Mouse (Mus musculus): ENCODE data around the gene Gabpb2.
"Not testable (repeated sequence)": the region's sequence is repeated elsewhere in the genome, so short reads cannot be mapped to it uniquely, and the experiment has no call there.

Gabpb2 gene

DNA sequence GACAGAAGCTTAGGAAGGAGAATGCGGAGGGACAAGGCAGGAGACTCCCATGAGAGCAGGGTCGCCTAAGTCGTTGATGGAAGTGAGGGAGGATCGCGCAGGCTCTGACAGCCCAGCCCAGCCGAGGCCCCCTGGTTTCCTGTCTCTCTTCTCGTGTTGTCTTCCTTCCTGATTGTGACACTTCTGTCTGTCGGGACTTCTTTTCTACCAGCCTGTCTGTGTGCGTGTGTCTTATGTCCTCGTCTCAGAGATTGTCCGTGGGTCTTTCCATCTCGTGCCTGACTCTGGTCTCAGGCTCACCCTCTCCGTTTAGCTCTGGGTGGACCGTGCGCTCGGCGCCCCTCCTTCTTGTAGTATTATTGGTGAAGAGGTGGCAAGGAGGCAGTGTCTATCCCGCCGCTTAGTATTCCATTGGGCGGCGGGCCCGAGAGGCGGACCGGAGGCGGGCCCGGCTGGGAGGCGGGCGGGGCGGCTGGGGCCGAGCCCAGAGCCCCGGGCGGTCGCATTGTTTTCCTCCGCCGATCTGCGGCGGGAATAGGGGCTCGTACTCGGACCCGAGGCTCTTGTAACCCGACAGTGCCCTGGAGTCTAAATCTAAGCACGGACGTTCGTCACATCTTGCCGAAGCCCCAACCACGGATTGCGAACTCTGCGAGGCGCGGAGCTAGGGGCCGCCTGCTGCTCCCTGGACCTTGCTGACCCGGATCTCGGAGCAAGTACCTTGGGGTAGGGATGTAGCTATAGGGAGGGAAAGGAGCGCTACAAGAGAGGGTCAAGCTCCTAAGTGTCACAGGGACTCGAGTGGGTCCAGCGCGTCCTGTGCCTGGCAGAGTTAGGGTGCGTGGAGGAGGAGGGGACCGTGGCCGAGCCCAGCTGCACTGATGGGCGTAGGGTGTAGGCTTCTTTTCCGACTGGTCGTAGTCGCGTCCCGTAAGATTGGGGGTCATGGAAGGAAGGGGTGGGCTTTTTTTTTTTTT, 57.4 kb downstream of the Gabpb2 start, which contains the start of gene Sema6c:
TSS of gene Sema6c (plus strand) at position 471 of the 977 bp plus-strand sequence.
- in situ Hi-C loops (cut with MboI) = no loop called here

DNA sequence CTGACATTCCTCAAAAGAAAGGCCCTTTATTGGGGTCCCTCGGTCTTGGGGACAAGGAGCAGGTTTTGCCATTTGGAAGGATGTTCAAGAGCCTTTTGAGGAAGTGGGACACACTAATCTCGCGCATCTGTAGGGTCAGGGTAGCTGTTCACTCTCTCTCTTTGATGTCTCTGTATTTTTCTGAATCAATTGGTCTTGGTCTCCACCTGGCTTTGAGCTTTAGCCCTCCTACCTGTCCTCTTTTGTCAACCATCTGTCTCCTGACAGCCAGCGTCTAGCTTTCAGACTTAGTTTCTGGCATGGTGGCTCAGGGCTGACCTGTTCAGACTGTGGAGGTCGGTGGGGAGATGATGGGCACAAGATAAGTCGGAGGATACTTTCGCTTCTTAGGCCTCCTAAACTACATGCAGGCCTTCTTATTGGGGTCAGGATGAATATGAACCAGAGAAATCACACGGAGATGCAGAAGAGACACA, 58.2 kb downstream of the Gabpb2 start:
- in situ Hi-C loops (cut with MboI) = no loop called here

DNA sequence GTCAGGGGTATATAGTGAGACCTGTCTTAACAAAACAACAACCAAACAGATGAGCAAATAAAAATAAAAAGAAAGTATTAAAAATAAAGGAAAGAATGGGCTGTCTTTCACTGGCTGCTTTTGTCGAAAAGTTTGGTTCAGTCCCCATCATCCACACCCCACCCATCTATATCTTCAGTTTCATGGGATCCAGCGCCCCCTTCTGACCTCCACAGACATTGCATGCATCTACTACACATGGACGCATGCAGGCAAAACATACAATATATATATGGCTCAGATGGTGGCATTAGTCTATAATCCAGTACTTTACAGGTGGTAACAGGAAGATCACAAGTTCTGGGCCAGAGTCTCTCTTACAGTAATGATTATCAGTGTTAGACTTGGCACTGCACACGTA, 63.8 kb downstream of the Gabpb2 start:
- in situ Hi-C loops (cut with MboI) = no loop called here

DNA sequence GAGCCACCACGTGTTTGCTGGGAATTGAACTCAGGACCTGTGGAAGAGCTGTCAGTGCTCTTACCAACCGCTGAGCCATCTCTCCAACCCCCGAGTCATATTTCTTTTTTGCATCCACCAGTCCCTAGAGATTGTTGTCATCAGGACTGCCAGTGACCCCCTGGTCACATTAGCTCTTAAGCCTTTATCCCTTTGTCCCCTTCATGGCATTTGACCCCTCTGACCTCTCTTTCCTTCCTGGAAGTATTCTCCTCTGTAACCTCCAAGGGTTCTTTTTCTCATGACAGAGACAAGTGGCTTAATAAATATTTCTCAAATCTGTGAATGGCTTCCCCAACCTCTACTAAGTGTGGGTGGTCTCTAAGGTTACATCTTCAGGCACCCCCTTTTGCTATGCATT, 69.8 kb downstream of the Gabpb2 start:
- in situ Hi-C loops (cut with MboI) = no loop called here

DNA sequence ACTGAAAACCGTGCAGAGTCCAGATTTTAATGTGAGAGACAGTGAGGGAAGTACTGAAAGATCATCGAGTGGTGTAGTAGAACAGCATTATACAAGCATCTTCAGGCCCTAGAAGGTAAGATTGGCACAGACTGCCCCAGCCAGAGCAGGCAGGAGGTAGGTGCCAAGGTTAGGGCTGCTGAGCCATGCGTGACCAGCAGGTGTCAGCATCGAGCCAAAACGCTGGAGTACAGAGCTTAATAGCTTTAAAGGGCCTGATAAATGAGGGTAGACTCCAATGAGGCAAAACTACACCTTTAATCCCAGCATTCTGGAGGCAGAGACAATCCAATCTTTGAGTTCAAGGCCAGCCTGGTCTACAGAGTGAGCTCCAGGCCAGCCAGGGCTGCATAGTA, 75.1 kb downstream of the Gabpb2 start:
- in situ Hi-C loops (cut with MboI) = no loop called here

DNA sequence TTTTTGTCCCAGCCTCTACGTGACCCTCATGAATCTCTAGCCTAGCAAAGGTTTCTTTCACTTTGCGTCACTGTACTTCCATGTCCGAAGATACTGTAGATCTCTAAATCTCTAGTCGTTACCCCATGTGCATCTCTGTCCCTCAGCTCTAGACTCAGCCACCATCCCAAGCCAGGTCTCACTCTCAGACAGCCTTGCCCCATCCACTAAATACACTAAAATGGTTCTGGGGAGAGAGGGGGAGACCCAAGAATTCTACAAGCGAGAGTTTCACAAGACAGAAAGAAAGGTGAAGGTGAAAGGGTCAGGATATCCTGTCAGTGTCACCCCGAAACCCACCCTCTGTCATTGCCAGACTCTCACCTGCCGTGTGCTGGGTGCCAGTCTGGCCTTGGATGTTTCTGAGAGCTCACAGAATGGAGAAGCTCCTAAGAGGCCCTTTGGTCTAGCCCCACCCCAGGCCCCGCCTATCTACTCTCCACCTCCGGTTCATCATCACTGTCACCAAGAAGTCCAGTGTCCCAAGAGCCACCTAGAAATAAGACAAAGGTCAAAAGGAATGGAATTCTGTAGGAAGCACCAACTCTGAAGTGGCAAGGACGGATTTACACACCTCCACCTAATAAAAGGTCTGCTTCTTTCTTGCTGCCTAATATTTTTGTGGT, 75.6 kb downstream of the Gabpb2 start, which contains the start of gene Tnfaip8l2:
TSS of gene Tnfaip8l2 (minus strand) at position 409 of the 665 bp plus-strand sequence.
- in situ Hi-C loops (cut with MboI) = no loop called here

DNA sequence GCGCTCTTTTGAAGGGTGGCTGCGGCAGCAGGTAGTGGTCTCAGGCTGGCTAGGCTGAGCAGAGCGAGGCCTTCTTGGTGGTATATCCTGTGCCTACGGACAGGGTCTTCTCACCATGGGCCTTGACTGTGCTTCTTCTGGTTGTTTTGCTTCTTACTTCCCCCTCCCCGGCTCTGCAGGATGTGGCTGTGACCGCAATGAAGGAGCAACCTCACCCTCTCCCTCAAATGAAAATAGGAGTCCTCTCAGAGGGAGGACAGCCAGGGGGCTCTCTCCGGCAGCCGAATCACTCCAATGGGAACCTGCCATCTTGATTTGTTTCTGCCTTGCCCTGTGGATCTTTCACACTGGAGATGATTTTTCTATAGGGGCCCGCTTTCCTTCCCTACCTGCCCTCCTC, 76.2 kb downstream of the Gabpb2 start:
- in situ Hi-C loops (cut with MboI) = no loop called here

DNA sequence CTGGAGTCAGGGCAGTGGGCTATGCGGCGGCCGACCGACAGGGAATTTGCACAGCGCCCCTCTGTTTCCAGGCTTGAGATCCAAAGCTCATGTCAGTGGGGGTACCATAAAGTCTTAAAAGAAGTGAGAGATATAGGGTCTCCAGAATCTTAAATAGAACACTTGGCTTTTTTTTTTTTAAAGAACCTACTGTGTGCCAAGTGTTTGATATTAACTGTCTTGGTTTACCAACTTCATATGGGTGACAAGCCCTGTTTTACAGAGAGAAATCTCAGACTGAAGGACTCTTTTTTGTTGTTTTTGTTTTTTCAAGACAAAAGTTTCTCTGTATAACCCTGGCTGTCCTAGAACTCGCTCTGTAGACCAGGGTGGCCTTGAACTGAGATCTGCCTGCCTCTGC, 76.9 kb downstream of the Gabpb2 start:
- in situ Hi-C loops (cut with MboI) = no loop called here

DNA sequence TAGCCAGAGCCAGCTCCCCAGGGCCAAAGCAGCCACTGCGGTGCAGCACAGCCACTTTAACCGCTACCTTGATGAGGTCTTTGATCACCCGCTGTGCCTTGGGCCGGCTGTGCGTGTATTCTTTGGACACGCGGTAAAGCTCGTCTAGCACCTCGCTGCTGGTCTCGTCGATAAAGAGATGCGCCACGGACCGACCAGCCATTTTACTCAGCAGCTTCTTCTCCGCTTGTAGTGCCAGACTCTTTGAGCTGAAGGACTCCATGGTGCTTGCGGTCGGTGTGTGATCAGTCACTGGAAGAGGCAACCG, 77.5 kb downstream of the Gabpb2 start:
- in situ Hi-C loops (cut with MboI) = no loop called here

DNA sequence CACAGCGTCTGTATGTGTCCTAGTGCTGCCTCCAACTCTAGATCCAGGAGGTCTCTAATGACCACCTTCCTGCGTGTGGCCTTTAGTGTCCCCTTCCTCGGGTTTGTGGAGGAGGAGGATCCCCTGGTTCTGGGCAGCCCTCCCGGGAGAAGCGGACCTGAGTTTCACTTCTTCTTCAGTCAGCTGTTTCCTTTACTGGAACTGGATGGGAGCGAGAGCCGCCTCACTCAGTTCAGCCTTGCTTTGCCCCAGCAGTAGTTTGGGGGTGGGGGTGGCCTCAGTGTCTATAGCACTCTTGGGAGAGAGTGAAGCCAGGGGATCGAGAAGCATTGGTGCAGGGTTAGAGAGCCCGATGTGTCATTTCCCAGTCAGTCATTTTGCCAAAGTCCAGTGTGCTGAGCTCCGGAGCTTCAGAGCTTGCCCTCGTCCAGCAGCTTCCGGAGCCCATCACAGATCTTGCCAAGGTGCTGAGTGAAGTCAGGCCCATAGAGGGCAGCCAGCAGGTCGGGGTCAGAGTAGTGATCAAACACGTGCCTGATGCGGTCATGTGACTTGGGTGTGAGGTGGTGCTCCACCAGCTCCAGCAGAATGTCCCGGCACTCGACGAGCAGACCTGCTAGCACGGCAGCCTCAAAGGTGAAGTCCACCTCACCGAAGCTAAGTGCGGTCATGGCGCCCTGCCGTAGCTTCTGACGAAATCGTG, 78.0 kb downstream of the Gabpb2 start:
- in situ Hi-C loops (cut with MboI) = no loop called here

DNA sequence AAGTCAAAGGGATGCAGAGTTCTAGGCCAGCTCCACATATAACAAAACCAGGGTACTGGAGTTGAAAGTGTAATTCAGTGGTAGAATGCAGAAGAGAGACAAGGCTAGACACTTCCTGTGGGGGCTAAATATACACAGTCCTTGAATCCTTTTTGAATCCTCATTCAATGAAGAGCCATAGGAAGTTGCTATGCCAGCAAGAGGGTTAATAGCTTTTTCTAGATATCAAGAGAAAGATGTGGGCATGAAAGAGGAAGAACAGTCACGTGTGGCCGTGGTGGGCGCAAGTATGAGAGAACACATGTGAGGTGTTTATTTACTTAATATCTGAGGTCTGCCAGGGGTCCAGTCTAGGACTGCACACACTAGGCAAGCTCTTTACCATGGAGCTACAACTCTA, 81.4 kb downstream of the Gabpb2 start:
- in situ Hi-C loops (cut with MboI) = no loop called here

DNA sequence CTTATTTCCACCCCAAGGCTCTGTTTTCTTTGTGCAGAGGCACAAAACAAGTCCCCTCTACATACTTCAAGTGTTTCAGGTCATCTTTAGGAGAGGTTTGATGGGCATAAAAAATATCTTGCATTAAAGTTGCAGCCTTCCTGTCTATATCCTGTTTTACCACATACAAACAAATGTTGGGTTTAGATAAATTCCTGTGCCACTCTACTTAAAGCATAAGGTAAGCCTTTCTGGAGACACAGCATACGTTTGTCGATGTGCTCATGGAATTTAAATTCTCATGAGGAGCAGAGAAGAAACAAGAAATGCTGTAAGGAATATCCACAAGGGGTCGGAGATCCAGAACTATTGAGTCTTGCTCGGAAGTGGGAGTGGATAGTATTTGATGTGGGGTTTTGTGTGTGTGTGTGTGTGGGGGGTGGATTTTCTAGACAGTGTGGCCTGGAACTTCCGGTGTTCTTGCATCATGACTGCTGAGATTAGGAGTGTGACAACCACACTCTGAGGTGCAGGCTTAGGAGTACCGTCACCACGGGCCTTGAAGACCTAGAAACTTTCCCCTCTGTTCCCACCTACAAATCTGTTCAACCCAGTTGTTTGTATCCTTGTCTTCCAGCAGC, 82.2 kb downstream of the Gabpb2 start:
- in situ Hi-C loops (cut with MboI) = no loop called here

DNA sequence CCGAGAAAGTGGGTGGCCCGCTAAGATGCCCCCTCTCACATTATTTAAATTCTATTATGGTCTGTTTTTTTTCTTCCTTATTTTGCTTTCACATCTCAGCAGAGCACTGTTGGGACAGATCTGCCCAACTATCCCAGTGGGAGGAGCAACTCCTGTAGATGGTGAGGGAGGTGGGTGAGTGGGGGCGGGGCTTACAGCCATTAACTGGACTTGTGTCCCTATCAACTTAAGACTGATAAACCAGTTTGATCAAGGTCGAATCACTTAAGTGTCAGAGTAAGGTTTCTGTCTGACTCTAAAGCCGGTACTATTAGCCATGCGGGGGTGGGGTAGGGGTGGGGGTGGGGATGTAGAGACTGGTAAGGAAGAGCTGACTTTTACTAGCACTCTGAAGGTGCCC, 82.7 kb downstream of the Gabpb2 start:
- in situ Hi-C loops (cut with MboI) = no loop called here

DNA sequence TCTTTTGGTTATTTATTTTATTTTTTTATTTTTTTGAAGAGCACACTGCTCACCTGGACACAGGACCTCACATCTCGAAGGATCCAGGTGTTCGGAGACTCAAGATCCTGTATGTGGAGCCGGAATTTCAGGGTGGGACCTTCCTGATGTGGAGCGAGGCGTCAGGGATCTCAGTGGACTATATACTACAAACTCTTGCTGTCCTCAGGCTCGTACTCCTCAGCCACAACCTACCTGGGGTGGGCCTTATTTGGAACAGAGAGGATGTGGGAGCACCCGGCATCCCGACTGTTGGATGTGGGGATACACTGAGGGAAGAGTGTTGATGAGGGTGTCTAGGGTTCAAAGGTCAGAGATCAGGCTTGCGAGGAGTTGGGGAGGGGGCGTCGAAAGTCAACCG, 83.6 kb downstream of the Gabpb2 start:
- in situ Hi-C loops (cut with MboI) = not testable (repeated sequence)

DNA sequence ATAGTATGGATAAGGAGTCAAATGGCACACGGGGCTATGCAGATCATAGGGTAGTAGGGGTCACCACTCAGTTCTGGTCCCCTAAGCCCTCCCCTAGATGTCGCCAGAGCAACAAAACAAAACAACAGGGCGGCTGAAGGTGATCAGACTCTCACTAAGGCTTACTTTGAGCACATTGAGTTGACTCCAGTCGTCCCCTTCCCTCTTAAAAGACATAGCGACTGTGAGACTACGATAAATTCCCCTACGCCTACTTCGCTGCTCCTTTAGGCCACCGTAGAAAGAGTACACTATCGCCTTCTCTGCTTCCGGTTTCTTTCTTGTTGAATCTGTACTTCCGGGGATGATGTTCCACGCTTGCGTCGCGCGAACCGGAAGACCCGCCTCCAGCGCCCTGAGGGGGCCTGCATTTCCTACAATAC, 84.0 kb downstream of the Gabpb2 start, which contains the start of the genes Scnm1 and Lysmd1:
TSS of gene Scnm1 (minus strand) at position 332 of the 422 bp plus-strand sequence.
TSS of gene Lysmd1 (plus strand) at position 409 of the 422 bp plus-strand sequence.
- in situ Hi-C loops (cut with MboI) = no loop called here

DNA sequence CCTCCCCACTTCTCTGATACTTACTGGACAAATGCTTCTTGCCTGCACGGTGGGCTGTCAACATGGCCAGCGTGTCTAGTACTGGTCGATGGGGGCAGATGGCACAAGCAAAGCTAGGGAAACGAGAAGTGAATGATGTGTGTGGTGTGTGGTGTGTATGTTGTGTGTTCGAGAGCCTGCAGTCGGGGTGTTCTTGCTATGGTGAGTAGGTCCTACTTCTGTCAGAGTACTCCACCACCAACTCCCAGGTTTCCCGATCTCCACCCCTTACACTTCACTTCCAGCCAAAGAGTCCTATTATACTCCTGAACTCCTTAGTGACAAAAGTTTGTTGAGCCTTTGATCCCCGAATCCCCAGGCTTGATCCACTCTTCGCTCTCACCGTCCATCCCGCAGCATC, 84.5 kb downstream of the Gabpb2 start:
- in situ Hi-C loops (cut with MboI) = no loop called here

DNA sequence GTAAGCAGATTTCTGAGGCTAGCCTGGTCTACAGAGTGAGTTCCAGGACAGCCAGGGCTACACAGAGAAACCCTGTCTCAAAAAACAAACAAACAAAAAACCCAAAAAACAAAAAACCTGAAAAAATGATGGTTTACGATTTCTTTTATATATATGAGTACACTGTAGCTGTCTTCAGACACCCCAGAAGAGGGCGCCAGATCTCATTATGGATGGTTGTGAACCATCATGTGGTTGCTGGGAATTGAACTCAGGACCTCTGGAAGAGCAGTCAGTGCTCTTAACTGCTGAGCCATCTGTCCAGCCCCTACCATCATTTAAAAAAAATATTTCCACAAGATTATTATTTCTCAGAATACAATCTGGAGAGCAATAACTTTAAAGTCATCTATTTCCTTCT, 85.3 kb downstream of the Gabpb2 start:
- in situ Hi-C loops (cut with MboI) = not testable (repeated sequence)
